Comparison of ENCODE assay signal across 8 mouse cellular contexts in genomic region chr3:88331282-88331681, GRCm38 (mm10). TPM values are rescaled to one million over a fixed set of nuclear protein-coding genes. Genes with fewer than 3 reads are reported as not detected.
DNase-seq lines count a peak whose midpoint lies in the region; ATAC-seq and TF ChIP-seq lines count a peak whose summit lies in the region.

No protein-coding gene starts in this region.

- no peak for TF ChIP-seq POLR2A in testis, adult 2 months (IDR thresholded peaks at IDR 0.05; ENCODE audit: control insufficient read depth, low read depth, low read length)
- no peak for TF ChIP-seq POLR2A in embryonic fibroblast, embryonic 13.5 days (IDR thresholded peaks at IDR 0.05; ENCODE audit: low read depth, low read length)

- peak; percentile 41 for DNase-seq in cerebellum, adult 8-10 months
- DNase-seq in cerebellum, adult 11-12 months: no peak
- DNase-seq in testis, postnatal 14 days (ENCODE audit: low spot score): no peak
- no peak for DNase-seq in right cerebral cortex, postnatal 4 days
- no peak for DNase-seq in layer of hippocampus, adult 8-10 months (ENCODE audit: low spot score in 2 of 2)

- peaks cover 19% of the 10 kb centered on the region for H3K4me1 ChIP-seq in testis, adult 2 months (ENCODE audit: control insufficient read depth, insufficient read depth, low read length)
- H3K4me1 ChIP-seq in embryonic fibroblast, embryonic 13.5 days (ENCODE audit: control insufficient read depth, insufficient read depth, low read length): no peaks in the 10 kb centered on the region

- H3K36me3 ChIP-seq in testis, adult 2 months (ENCODE audit: control insufficient read depth, insufficient read depth, low read length): no peaks in the 10 kb centered on the region

- 0 out of 2 replicates have a peak, but pooled peaks have one; percentile 41 for ATAC-seq in megakaryocyte-erythroid progenitor cell, adult 5-6 weeks (replicated peaks; ENCODE audit: low FRiP score, low TSS enrichment, poor library complexity, severe bottlenecking)

- H3K4me3 ChIP-seq in testis, adult 2 months (ENCODE audit: control insufficient read depth, low read depth, low read length): no peak overlapping the region
- H3K4me3 ChIP-seq in embryonic fibroblast, embryonic 13.5 days (ENCODE audit: insufficient read depth, low read length): no peak overlapping the region

- H3K27me3 ChIP-seq in testis, adult 2 months (ENCODE audit: control insufficient read depth, insufficient read depth, low read length): no peaks in the 10 kb centered on the region

- TF ChIP-seq CTCF in testis, adult 2 months (IDR thresholded peaks at IDR 0.05; ENCODE audit: control insufficient read depth, insufficient read depth, insufficient replicate concordance, low read depth, low read length): peak; percentile 58; the same call in 1 of the 2 replicates
- TF ChIP-seq CTCF in embryonic fibroblast, embryonic 13.5 days (IDR thresholded peaks at IDR 0.05; ENCODE audit: borderline replicate concordance, insufficient read depth, low read length): peak; percentile 47; the same call in 1 of the 2 replicates

- no peak overlapping the region for H3K27ac ChIP-seq in testis, adult 2 months (ENCODE audit: control insufficient read depth, insufficient read depth, low read depth, low read length)
- H3K27ac ChIP-seq in embryonic fibroblast, embryonic 13.5 days (ENCODE audit: insufficient read depth, low read length): no peak overlapping the region

RNA-seq across cellular contexts. Expression of gene Tmem79, which starts 4.7 kb away (rescaled TPM):
- polyA plus RNA-seq in testis, adult 2 months (2012; rRNA removed): 9.5 TPM in 2 replicates
- 1.3 and 1.4 TPM in 2 replicates for polyA plus RNA-seq in embryonic fibroblast, embryonic 13.5 days (2011; ENCODE audit: insufficient read length, low read depth, missing spikeins)
- 1.7 and 7.8 TPM in 2 replicates for total RNA-seq in megakaryocyte-erythroid progenitor cell, adult 5-6 weeks (2014; fragmentation: Nextera tagmentation)
- total RNA-seq in megakaryocyte-erythroid progenitor cell, adult 5-6 weeks (2017): 1.4 and 2.0 TPM in 2 replicates
- total RNA-seq in layer of hippocampus, adult 8-10 months (2022): 1 to 10 TPM; 1.3 to 2.7 (median 1.7) TPM

RNA-seq across cellular contexts. Expression of gene Smg5, which starts 4.8 kb away (rescaled TPM):
- 105 and 112 TPM in 2 replicates for polyA plus RNA-seq in testis, adult 2 months (2012; rRNA removed)
- polyA plus RNA-seq in embryonic fibroblast, embryonic 13.5 days (2011; ENCODE audit: insufficient read length, low read depth, missing spikeins): 62.8 and 71.6 TPM in 2 replicates
- total RNA-seq in megakaryocyte-erythroid progenitor cell, adult 5-6 weeks (2014; fragmentation: Nextera tagmentation): 40.7 and 57.5 TPM in 2 replicates
- total RNA-seq in megakaryocyte-erythroid progenitor cell, adult 5-6 weeks (2017): 39.0 and 40.9 TPM in 2 replicates
- 10 to 100 TPM; 68.5 to 94.9 (median 74.2) TPM for total RNA-seq in layer of hippocampus, adult 8-10 months (2022)

RNA-seq across cellular contexts. Expression of gene Glmp, which starts 6.5 kb away (rescaled TPM):
- polyA plus RNA-seq in testis, adult 2 months (2012; rRNA removed): 21.7 and 22.5 TPM in 2 replicates
- polyA plus RNA-seq in embryonic fibroblast, embryonic 13.5 days (2011; ENCODE audit: insufficient read length, low read depth, missing spikeins): 172 and 220 TPM in 2 replicates
- total RNA-seq in megakaryocyte-erythroid progenitor cell, adult 5-6 weeks (2014; fragmentation: Nextera tagmentation): 39.2 and 70.5 TPM in 2 replicates
- total RNA-seq in megakaryocyte-erythroid progenitor cell, adult 5-6 weeks (2017): 7.0 and 19.7 TPM in 2 replicates
- total RNA-seq in layer of hippocampus, adult 8-10 months (2022): 100 to 1,000 TPM in 2 of 4 experiments, 10 to 100 TPM in 2; 92.1 to 138 (median 99.4) TPM

RNA-seq across cellular contexts. Expression of gene Paqr6, which starts 33.1 kb away (rescaled TPM):
- polyA plus RNA-seq in testis, adult 2 months (2012; rRNA removed): 6.2 and 6.4 TPM in 2 replicates
- polyA plus RNA-seq in embryonic fibroblast, embryonic 13.5 days (2011; ENCODE audit: insufficient read length, low read depth, missing spikeins): 0.55 and 1.4 TPM in 2 replicates
- not detected in 2 replicates for total RNA-seq in megakaryocyte-erythroid progenitor cell, adult 5-6 weeks (2014; fragmentation: Nextera tagmentation)
- total RNA-seq in megakaryocyte-erythroid progenitor cell, adult 5-6 weeks (2017): not detected in 2 replicates
- total RNA-seq in layer of hippocampus, adult 8-10 months (2022): 10 to 100 TPM; 16.8 to 25.2 (median 19.3) TPM

RNA-seq across cellular contexts. Expression of gene Cct3, which starts 34.4 kb away (rescaled TPM):
- 342 and 349 TPM in 2 replicates for polyA plus RNA-seq in testis, adult 2 months (2012; rRNA removed)
- polyA plus RNA-seq in embryonic fibroblast, embryonic 13.5 days (2011; ENCODE audit: insufficient read length, low read depth, missing spikeins): 223 and 264 TPM in 2 replicates
- total RNA-seq in megakaryocyte-erythroid progenitor cell, adult 5-6 weeks (2014; fragmentation: Nextera tagmentation): 703 and 802 TPM in 2 replicates
- 484 and 489 TPM in 2 replicates for total RNA-seq in megakaryocyte-erythroid progenitor cell, adult 5-6 weeks (2017)
- 100 to 1,000 TPM; 172 to 207 (median 187) TPM for total RNA-seq in layer of hippocampus, adult 8-10 months (2022)
